Mouse (Mus musculus) spleen, postnatal 14 days (tissue): ENCODE measurements at regions not wholly inside any gene's neighbourhood (a gene's known extent, or its start where the extent isn't known, plus 50 kb on each side); places are given as distances from the start of the nearest gene placed in this dataset.

Source experiments
- DNase-seq, 2 experiments: peaks; one replicate each; pipeline ENCODE4 v3.0.0; 2021 to 2022; ENCODE audit warnings: low spot score in 2 of 2

- DNase-seq: no peak
Observed at GRCm38 (mm10) chr4:125882531-125882930, 141.8 kb upstream of the Csf3r start.

- no peak for DNase-seq
Observed at GRCm38 (mm10) chr4:125890510-125890909, 133.8 kb upstream of the Csf3r start.

- DNase-seq: no peak
Observed at GRCm38 (mm10) chr4:125893139-125893538, 131.2 kb upstream of the Csf3r start.

- no peak for DNase-seq
Observed at GRCm38 (mm10) chr4:125897707-125898106, 126.6 kb upstream of the Csf3r start.

GRCm38 (mm10) chr4:125898631-125899348 lies 125.6 kb upstream of the Csf3r start:
- no peak for DNase-seq

GRCm38 (mm10) chr4:125901546-125902276 lies 122.6 kb upstream of the Csf3r start:
- no peak for DNase-seq

- DNase-seq: no peak
Observed at GRCm38 (mm10) chr4:125906296-125906695, 118.1 kb upstream of the Csf3r start.

GRCm38 (mm10) chr4:125908901-125909300 lies 115.4 kb upstream of the Csf3r start:
- DNase-seq: no peak

- DNase-seq: no peak
Observed at GRCm38 (mm10) chr4:125911541-125912270, 112.6 kb upstream of the Csf3r start.

GRCm38 (mm10) chr4:125912444-125913049 lies 111.8 kb upstream of the Csf3r start:
- peak in 1 of 2 experiments; percentile 21 for DNase-seq

GRCm38 (mm10) chr4:125915166-125915565 lies 109.2 kb upstream of the Csf3r start:
- no peak for DNase-seq

- DNase-seq: no peak
Observed at GRCm38 (mm10) chr4:125917210-125917609, 107.1 kb upstream of the Csf3r start.

- no peak for DNase-seq
Observed at GRCm38 (mm10) chr4:125921550-125922316, 102.6 kb upstream of the Csf3r start.

GRCm38 (mm10) chr4:125922317-125922878 lies 102.0 kb upstream of the Csf3r start:
- DNase-seq: no peak

GRCm38 (mm10) chr4:125923225-125923624 lies 101.1 kb upstream of the Csf3r start:
- DNase-seq: no peak

- DNase-seq: no peak
Observed at GRCm38 (mm10) chr4:125928196-125928595, 96.2 kb upstream of the Csf3r start.

- DNase-seq: peak; percentile 3 to 10
Observed at GRCm38 (mm10) chr4:125929122-125929772, 95.1 kb upstream of the Csf3r start.

- no peak for DNase-seq
Observed at GRCm38 (mm10) chr4:125930764-125931163, 93.6 kb upstream of the Csf3r start.

- no peak for DNase-seq
Observed at GRCm38 (mm10) chr4:125931321-125931720, 93.0 kb upstream of the Csf3r start.

- DNase-seq: no peak
Observed at GRCm38 (mm10) chr4:125932036-125932756, 92.2 kb upstream of the Csf3r start.
